Mouse (Mus musculus) heart, embryonic 12.5 days (tissue): ENCODE measurements at regions not wholly inside any gene's neighbourhood (a gene's known extent, or its start where the extent isn't known, plus 50 kb on each side); places are given as distances from the start of the nearest gene placed in this dataset.

Experiments used
- ATAC-seq: fragments of 200-750 bp; cut with Nextera tagmentation; 2 replicates; pipeline ENCODE4 v1.8.0; 2017; ENCODE audit warnings: moderate TSS enrichment, moderate library complexity; ENCODE audit not compliant: insufficient number of reproducible peaks, low FRiP score
- H3K27ac ChIP-seq: fragments of 300-500 bp; sonication (generic); 2 replicates; pipeline ENCODE4 v1.5.1; 2016; ENCODE audit warnings: mild to moderate bottlenecking, moderate library complexity; ENCODE audit not compliant: poor library complexity, severe bottlenecking
- H3K27me3 ChIP-seq: fragments of 300-500 bp; sonication (generic); replicated peaks from 2 replicates; pipeline ENCODE4 v1.6.1; 2016; ENCODE audit warnings: mild to moderate bottlenecking, moderate library complexity
- H3K36me3 ChIP-seq: fragments of 300-500 bp; sonication (generic); 2 replicates; pipeline ENCODE4 v1.6.1; 2016; ENCODE audit warnings: mild to moderate bottlenecking, moderate library complexity
- H3K4me1 ChIP-seq: fragments of 300-500 bp; sonication (generic); replicated peaks from 2 replicates; pipeline ENCODE4 v1.6.1; 2016; ENCODE audit warnings: mild to moderate bottlenecking
- H3K4me2 ChIP-seq: fragments of 300-500 bp; sonication (generic); 2 replicates; pipeline ENCODE4 v1.6.1; 2016; ENCODE audit warnings: mild to moderate bottlenecking, moderate library complexity
- H3K4me3 ChIP-seq: fragments of 300-500 bp; sonication (generic); 2 replicates; pipeline ENCODE4 v1.5.1; 2016; ENCODE audit warnings: mild to moderate bottlenecking
- H3K9ac ChIP-seq: fragments of 300-500 bp; sonication (generic); 2 replicates; pipeline ENCODE4 v1.6.1; 2016; ENCODE audit warnings: mild to moderate bottlenecking, moderate library complexity
- H3K9me3 ChIP-seq: fragments of 300-500 bp; sonication (generic); replicated peaks from 2 replicates; pipeline ENCODE4 v1.6.1; 2016; ENCODE audit warnings: mild to moderate bottlenecking, moderate library complexity
- WGBS: fragments of 180-500 bp; shearing (Covaris S2); methylation state at CpG from one replicate; pipeline ENCODE4 v1.1.7; 2016; 5-methylcytosine and 5-hydroxymethylcytosine counted together

- Histone ChIP-seq H3K4me3 (no peak overlapping the region), H3K36me3 (no peaks in the 10 kb centered on the region), H3K4me2 (no peak overlapping the region), H3K4me1 (no peaks in the 10 kb centered on the region), H3K27ac (no peak overlapping the region), H3K9me3 (no peaks in the 10 kb centered on the region; the same call in 1 of the 2 replicates), H3K9ac (no peak overlapping the region), H3K27me3 (no peaks in the 10 kb centered on the region; the same call in 1 of the 2 replicates)
- 52% methylated on average over 5 of the region's 5 CpGs for WGBS
- ATAC-seq = no peak
These were observed 239.5 kb downstream of the Insig2 start for GRCm38 (mm10) chr1:121092870-121093269.

GRCm38 (mm10) chr1:121096551-121097550 is 235.5 kb downstream of the Insig2 start:
- no peaks in the 10 kb centered on the region for H3K9me3 ChIP-seq
- peak overlapping the region; percentile 80 for H3K4me2 ChIP-seq
- peak overlapping the region; percentile 42 for H3K4me3 ChIP-seq
- no peaks in the 10 kb centered on the region for H3K4me1 ChIP-seq
- no peak overlapping the region for H3K27ac ChIP-seq
- peaks cover 10% of the 10 kb centered on the region for H3K27me3 ChIP-seq
- no peak overlapping the region for H3K9ac ChIP-seq
- WGBS = 4% methylated on average over 28 of the region's 28 CpGs
- no peaks in the 10 kb centered on the region for H3K36me3 ChIP-seq
- ATAC-seq = peak; percentile 39; the same call in 1 of the 2 replicates

- Histone ChIP-seq H3K36me3 (no peaks in the 10 kb centered on the region), H3K4me3 (no peak overlapping the region), H3K4me2 (no peak overlapping the region), H3K4me1 (no peaks in the 10 kb centered on the region), H3K27ac (no peak overlapping the region), H3K27me3 (0 out of 2 replicates have a peak, but pooled peaks cover 2% of the 10 kb centered on the region), H3K9me3 (no peaks in the 10 kb centered on the region), H3K9ac (no peak overlapping the region)
- no peak for ATAC-seq
- WGBS = 70% methylated on average over 4 of the region's 4 CpGs
These were observed 220.5 kb downstream of the Insig2 start for GRCm38 (mm10) chr1:121111776-121112344.

GRCm38 (mm10) chr1:121112464-121112863 is 219.9 kb downstream of the Insig2 start:
- no peak overlapping the region for H3K4me2 ChIP-seq
- H3K9ac ChIP-seq = no peak overlapping the region
- no peak overlapping the region for H3K27ac ChIP-seq
- WGBS = 59% methylated on average over 1 of the region's 1 CpGs
- H3K4me1 ChIP-seq = no peaks in the 10 kb centered on the region
- 0 out of 2 replicates have a peak, but pooled peaks cover 2% of the 10 kb centered on the region for H3K27me3 ChIP-seq
- ATAC-seq = no peak
- no peaks in the 10 kb centered on the region for H3K36me3 ChIP-seq
- no peak overlapping the region for H3K4me3 ChIP-seq
- H3K9me3 ChIP-seq = no peaks in the 10 kb centered on the region

GRCm38 (mm10) chr1:121116626-121117025 is 215.8 kb downstream of the Insig2 start:
- WGBS = 69% methylated on average over 5 of the region's 5 CpGs
- no peak for ATAC-seq

GRCm38 (mm10) chr1:121123436-121123835 is 209.0 kb downstream of the Insig2 start:
- Histone ChIP-seq H3K27ac (no peak overlapping the region), H3K4me3 (no peak overlapping the region), H3K4me1 (no peaks in the 10 kb centered on the region), H3K36me3 (no peaks in the 10 kb centered on the region), H3K4me2 (no peak overlapping the region), H3K9me3 (no peaks in the 10 kb centered on the region), H3K27me3 (peaks cover 10% of the 10 kb centered on the region; the same call in 1 of the 2 replicates), H3K9ac (no peak overlapping the region)
- no peak for ATAC-seq

More at GRCm38 (mm10) chr1:121116626-121117025, 215.8 kb downstream of the Insig2 start:
- Histone ChIP-seq H3K4me2 (no peak overlapping the region), H3K9me3 (no peaks in the 10 kb centered on the region), H3K27ac (no peak overlapping the region), H3K4me1 (no peaks in the 10 kb centered on the region), H3K27me3 (no peaks in the 10 kb centered on the region), H3K36me3 (no peaks in the 10 kb centered on the region), H3K9ac (no peak overlapping the region), H3K4me3 (no peak overlapping the region)

GRCm38 (mm10) chr1:121136284-121136683 is 196.1 kb downstream of the Insig2 start:
- no peaks in the 10 kb centered on the region for H3K4me1 ChIP-seq
- no peak overlapping the region for H3K4me3 ChIP-seq
- H3K9me3 ChIP-seq = no peaks in the 10 kb centered on the region
- no peak overlapping the region for H3K9ac ChIP-seq
- ATAC-seq = no peak
- no peaks in the 10 kb centered on the region for H3K27me3 ChIP-seq
- H3K4me2 ChIP-seq = no peak overlapping the region
- 79% methylated on average over 4 of the region's 4 CpGs for WGBS
- H3K36me3 ChIP-seq = no peaks in the 10 kb centered on the region
- H3K27ac ChIP-seq = no peak overlapping the region

GRCm38 (mm10) chr1:121136846-121137245 is 195.5 kb downstream of the Insig2 start:
- H3K4me2 ChIP-seq = no peak overlapping the region
- no peaks in the 10 kb centered on the region for H3K4me1 ChIP-seq
- no peaks in the 10 kb centered on the region for H3K36me3 ChIP-seq
- H3K4me3 ChIP-seq = no peak overlapping the region
- H3K27ac ChIP-seq = no peak overlapping the region
- H3K27me3 ChIP-seq = no peaks in the 10 kb centered on the region
- ATAC-seq = no peak
- no peaks in the 10 kb centered on the region for H3K9me3 ChIP-seq
- 91% methylated on average over 4 of the region's 4 CpGs for WGBS
- no peak overlapping the region for H3K9ac ChIP-seq

- no peak for ATAC-seq
- Histone ChIP-seq H3K4me1 (no peaks in the 10 kb centered on the region), H3K4me3 (no peak overlapping the region), H3K27me3 (no peaks in the 10 kb centered on the region), H3K9ac (no peak overlapping the region), H3K4me2 (no peak overlapping the region), H3K36me3 (no peaks in the 10 kb centered on the region), H3K9me3 (no peaks in the 10 kb centered on the region), H3K27ac (no peak overlapping the region)
- 79% methylated on average over 1 of the region's 1 CpGs for WGBS
These were observed 187.4 kb downstream of the Insig2 start for GRCm38 (mm10) chr1:121144981-121145380.

- H3K4me2 ChIP-seq = no peak overlapping the region
- H3K4me1 ChIP-seq = no peaks in the 10 kb centered on the region
- H3K9ac ChIP-seq = no peak overlapping the region
- H3K9me3 ChIP-seq = no peaks in the 10 kb centered on the region
- H3K27me3 ChIP-seq = peaks cover 7% of the 10 kb centered on the region
- no peaks in the 10 kb centered on the region for H3K36me3 ChIP-seq
- ATAC-seq = no peak
- WGBS = 74% methylated on average over 5 of the region's 5 CpGs
- no peak overlapping the region for H3K27ac ChIP-seq
- H3K4me3 ChIP-seq = no peak overlapping the region
These were observed 178.9 kb downstream of the Insig2 start for GRCm38 (mm10) chr1:121153476-121153875.

- no peak for ATAC-seq
- no peak overlapping the region for H3K27ac ChIP-seq
- H3K4me1 ChIP-seq = no peaks in the 10 kb centered on the region
- peaks cover 7% of the 10 kb centered on the region for H3K27me3 ChIP-seq
- no peaks in the 10 kb centered on the region for H3K9me3 ChIP-seq
- H3K4me3 ChIP-seq = no peak overlapping the region
- H3K9ac ChIP-seq = no peak overlapping the region
- H3K4me2 ChIP-seq = no peak overlapping the region
- WGBS = 44% methylated on average over 8 of the region's 8 CpGs
- no peaks in the 10 kb centered on the region for H3K36me3 ChIP-seq
These were observed 177.8 kb downstream of the Insig2 start for GRCm38 (mm10) chr1:121154616-121155015.
